Mouse (Mus musculus): ENCODE results near the gene Ccr7. TPM values are rescaled to one million over a fixed set of nuclear protein-coding genes. Genes with fewer than 3 reads are reported as not detected.

The Ccr7 gene
- polyA plus RNA-seq, 1 experiment from 2014 or later = 0.32 TPM

DNA sequence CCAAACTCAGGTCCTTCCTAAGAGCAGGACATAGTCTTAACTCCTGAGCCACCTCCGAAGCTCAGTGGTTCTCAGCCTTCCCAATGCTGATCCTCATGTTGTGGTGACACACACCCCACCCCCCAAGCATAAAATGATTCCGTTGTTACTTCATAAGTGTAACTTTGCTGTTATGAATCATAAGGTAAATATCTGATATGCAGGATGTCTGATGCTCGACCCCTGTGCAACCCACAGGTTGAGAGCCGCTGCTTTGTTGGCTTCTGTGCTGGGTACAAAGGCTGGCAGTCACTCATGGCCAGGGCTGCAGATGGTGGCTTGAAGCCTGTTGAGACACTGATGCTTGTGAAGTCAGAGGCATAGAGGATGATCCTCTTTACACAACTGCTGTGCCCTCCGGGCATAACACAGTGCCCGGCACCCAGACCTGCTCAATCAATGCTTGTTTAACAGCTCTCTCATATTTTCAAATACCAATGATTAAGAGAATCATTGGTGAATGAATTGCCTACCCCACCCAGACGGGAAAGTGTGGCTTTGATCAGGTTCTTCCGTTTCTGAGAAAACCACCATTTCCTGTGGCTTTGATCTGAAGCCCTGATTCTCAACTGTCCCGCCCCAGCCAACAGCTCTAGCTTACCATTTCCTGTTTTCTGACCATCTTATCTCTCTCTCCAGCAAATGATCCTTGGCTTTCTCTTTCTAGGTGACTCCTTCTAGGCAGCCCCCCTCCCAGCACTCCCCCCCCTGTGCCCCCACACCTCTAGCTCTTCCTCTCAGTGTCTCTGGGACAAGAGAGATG is 50.1 kb downstream of the Ccr7 start:
- H3K4me1 ChIP-seq (ENCODE audit: control insufficient read depth, low read depth, low read length) = peaks cover 9% of the 10 kb centered on the region
- H3K36me3 ChIP-seq (ENCODE audit: control insufficient read depth, insufficient read depth) = no peaks in the 10 kb centered on the region
- WGBS (ENCODE audit: insufficient replicate concordance) = 25% methylated on average over 9 of the region's 9 CpGs
- no peak overlapping the region for H3K9ac ChIP-seq (ENCODE audit: low read depth, low read length)
- H3K9me3 ChIP-seq (replicated peaks; ENCODE audit: control insufficient read depth, low read length) = no peaks in the 10 kb centered on the region
- no peak for ATAC-seq (ENCODE audit: low read depth)
- H3K27ac ChIP-seq (ENCODE audit: low read length) = no peak overlapping the region
- H3K4me2 ChIP-seq (ENCODE audit: low read depth, low read length) = no peak overlapping the region
- no peak overlapping the region for H3K4me3 ChIP-seq (ENCODE audit: low read depth, low read length)
- no peaks in the 10 kb centered on the region for H3K27me3 ChIP-seq (ENCODE audit: control insufficient read depth, insufficient read depth, low read depth, low read length)

DNA sequence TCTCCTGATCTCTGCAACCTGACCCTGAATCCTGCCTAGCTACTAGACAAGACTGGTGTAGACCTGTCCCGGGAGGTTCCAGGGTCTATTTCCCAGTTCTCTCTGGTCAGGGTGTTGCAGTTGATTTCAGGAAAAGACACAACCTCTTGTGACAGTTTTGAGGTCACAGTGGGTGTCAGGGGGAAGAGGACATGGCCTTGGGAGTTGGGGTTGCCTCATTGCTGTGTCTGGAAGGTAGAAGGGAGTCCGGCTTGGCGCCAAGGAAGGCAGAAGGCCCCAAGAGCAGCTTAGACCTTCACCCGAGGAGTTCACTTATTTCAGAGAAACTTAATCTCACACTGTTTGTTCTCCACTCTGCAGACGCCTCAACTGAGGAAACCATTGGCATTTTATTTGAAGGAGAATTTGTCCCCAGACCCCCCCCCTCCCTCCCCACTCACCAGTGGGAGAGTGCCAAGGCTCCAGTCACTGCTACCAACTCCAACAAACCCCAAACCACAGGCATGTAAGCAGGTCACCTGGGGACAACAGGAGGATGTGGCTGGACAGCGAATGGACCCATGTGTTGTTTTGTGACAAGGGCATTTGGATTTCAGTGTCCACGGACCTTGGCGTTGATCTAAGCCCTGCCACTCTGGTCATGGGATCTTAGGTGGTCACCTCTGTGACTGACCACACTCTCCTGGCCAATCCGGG is 52.2 kb downstream of the Ccr7 start:
- H3K4me1 ChIP-seq (ENCODE audit: control insufficient read depth, low read depth, low read length) = peaks cover 9% of the 10 kb centered on the region
- no peak overlapping the region for H3K27ac ChIP-seq (ENCODE audit: low read length)
- no peak overlapping the region for H3K9ac ChIP-seq (ENCODE audit: low read depth, low read length)
- H3K27me3 ChIP-seq (ENCODE audit: control insufficient read depth, insufficient read depth, low read depth, low read length) = no peaks in the 10 kb centered on the region
- H3K9me3 ChIP-seq (replicated peaks; ENCODE audit: control insufficient read depth, low read length) = no peaks in the 10 kb centered on the region
- H3K4me3 ChIP-seq (ENCODE audit: low read depth, low read length) = no peak overlapping the region
- WGBS (ENCODE audit: insufficient replicate concordance) = 41% methylated on average over 9 of the region's 9 CpGs
- H3K36me3 ChIP-seq (ENCODE audit: control insufficient read depth, insufficient read depth) = no peaks in the 10 kb centered on the region
- ATAC-seq (ENCODE audit: low read depth) = no peak
- H3K4me2 ChIP-seq (ENCODE audit: low read depth, low read length) = no peak overlapping the region

DNA sequence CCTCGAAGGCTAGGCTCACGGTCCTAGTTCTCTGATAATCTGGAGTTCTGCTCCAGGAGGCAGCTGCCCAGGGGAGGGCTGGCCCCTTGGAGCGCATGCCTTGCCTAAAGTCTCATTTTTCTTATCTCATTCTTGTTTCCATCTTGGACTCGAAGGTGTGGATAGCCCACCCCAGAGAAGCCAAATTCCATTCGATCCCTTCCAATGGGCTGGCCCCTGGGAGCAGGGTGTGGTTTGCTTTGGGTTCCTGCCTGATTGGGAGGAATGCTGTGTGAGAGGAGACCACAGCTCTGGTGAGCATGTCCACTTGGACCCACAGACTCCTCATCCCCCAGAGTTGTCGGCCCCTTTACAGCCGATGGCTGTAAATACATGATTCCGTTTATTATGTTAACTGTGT is 53.2 kb downstream of the Ccr7 start:
- no peak overlapping the region for H3K4me2 ChIP-seq (ENCODE audit: low read depth, low read length)
- H3K27ac ChIP-seq (ENCODE audit: low read length) = no peak overlapping the region
- H3K4me3 ChIP-seq (ENCODE audit: low read depth, low read length) = no peak overlapping the region
- no peak overlapping the region for H3K9ac ChIP-seq (ENCODE audit: low read depth, low read length)
- no peaks in the 10 kb centered on the region for H3K36me3 ChIP-seq (ENCODE audit: control insufficient read depth, insufficient read depth)
- WGBS (ENCODE audit: insufficient replicate concordance) = 60% methylated on average over 8 of the region's 8 CpGs
- ATAC-seq (ENCODE audit: low read depth) = no peak
- H3K9me3 ChIP-seq (replicated peaks; ENCODE audit: control insufficient read depth, low read length) = no peaks in the 10 kb centered on the region
- H3K27me3 ChIP-seq (ENCODE audit: control insufficient read depth, insufficient read depth, low read depth, low read length) = no peaks in the 10 kb centered on the region
- peaks cover 9% of the 10 kb centered on the region for H3K4me1 ChIP-seq (ENCODE audit: control insufficient read depth, low read depth, low read length)

DNA sequence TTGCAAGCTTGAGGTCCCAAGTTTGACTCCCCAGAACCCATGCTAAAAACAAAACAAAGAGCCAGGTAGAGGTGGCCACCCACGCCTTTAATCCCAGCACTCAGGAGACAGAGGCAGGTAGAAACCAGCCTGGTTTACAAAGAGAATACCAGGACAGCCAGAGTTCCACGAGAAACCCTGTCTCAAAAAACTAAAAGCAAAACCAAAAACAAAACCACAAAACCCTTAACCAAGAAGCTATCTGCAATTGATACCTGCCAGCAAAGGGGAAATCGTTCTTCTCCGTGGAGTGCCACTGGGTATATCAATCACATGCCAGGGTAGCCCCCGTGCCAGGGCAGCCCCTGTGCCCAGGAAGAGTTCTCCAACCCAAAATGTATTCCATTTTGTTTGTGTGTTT is 54.7 kb downstream of the Ccr7 start:
- H3K27ac ChIP-seq (ENCODE audit: low read length) = no peak overlapping the region
- no peak overlapping the region for H3K4me2 ChIP-seq (ENCODE audit: low read depth, low read length)
- no peak overlapping the region for H3K9ac ChIP-seq (ENCODE audit: low read depth, low read length)
- no peak overlapping the region for H3K4me3 ChIP-seq (ENCODE audit: low read depth, low read length)
- no peaks in the 10 kb centered on the region for H3K36me3 ChIP-seq (ENCODE audit: control insufficient read depth, insufficient read depth)
- H3K27me3 ChIP-seq (ENCODE audit: control insufficient read depth, insufficient read depth, low read depth, low read length) = no peaks in the 10 kb centered on the region
- H3K4me1 ChIP-seq (ENCODE audit: control insufficient read depth, low read depth, low read length) = no peaks in the 10 kb centered on the region
- no peaks in the 10 kb centered on the region for H3K9me3 ChIP-seq (replicated peaks; ENCODE audit: control insufficient read depth, low read length)
- no peak for ATAC-seq (ENCODE audit: low read depth)
- 24% methylated on average over 5 of the region's 5 CpGs for WGBS (ENCODE audit: insufficient replicate concordance)

DNA sequence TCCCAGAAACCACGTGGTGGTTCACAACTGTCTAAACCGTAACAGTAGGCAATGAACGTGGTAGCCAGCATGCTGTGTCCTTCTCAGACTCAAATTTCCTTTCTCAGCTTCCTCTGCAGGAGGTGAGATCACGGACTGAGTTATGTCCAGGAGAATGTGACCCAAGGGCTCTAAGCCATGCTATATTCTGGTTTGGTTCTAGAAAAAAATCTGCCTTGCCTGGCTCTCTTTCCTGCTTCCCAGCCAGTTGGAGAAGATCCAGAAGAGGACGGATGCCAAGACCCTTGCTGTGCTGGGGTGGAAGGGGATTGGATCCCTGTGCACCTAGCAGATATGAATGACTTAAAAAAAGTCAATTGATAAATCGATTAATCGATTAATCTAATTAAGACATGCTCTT is 55.4 kb downstream of the Ccr7 start:
- ATAC-seq (ENCODE audit: low read depth) = no peak
- H3K36me3 ChIP-seq (ENCODE audit: control insufficient read depth, insufficient read depth) = no peaks in the 10 kb centered on the region
- H3K4me3 ChIP-seq (ENCODE audit: low read depth, low read length) = no peak overlapping the region
- no peak overlapping the region for H3K4me2 ChIP-seq (ENCODE audit: low read depth, low read length)
- H3K27ac ChIP-seq (ENCODE audit: low read length) = no peak overlapping the region
- H3K9me3 ChIP-seq (replicated peaks; ENCODE audit: control insufficient read depth, low read length) = no peaks in the 10 kb centered on the region
- WGBS (ENCODE audit: insufficient replicate concordance) = 58% methylated on average over 7 of the region's 7 CpGs
- H3K27me3 ChIP-seq (ENCODE audit: control insufficient read depth, insufficient read depth, low read depth, low read length) = no peaks in the 10 kb centered on the region
- no peaks in the 10 kb centered on the region for H3K4me1 ChIP-seq (ENCODE audit: control insufficient read depth, low read depth, low read length)
- H3K9ac ChIP-seq (ENCODE audit: low read depth, low read length) = no peak overlapping the region

DNA sequence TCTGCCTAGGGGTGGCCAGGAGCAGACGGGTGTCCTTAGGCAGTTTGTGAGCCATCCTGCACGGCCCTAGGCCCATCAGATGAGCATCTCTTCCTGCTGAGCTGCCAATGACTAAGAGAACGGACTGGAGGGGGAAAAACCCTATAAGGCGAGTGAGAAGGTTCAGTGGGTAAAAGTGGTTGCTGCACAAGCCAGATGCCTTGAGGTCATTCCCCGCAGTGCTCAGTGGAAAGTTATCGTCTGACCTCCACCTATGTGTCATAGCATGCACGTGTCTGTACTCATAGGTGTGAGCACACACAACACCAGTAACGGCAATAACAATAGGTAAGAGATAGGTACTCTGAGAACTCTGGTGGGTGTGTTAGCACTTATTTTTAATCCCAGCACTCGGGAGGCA is 56.0 kb downstream of the Ccr7 start:
- Histone ChIP-seq H3K9me3 (replicated peaks; ENCODE audit: control insufficient read depth, low read length) (no peaks in the 10 kb centered on the region), H3K27ac (ENCODE audit: low read length) (no peak overlapping the region), H3K4me2 (ENCODE audit: low read depth, low read length) (no peak overlapping the region), H3K36me3 (ENCODE audit: control insufficient read depth, insufficient read depth) (no peaks in the 10 kb centered on the region), H3K4me3 (ENCODE audit: low read depth, low read length) (no peak overlapping the region), H3K9ac (ENCODE audit: low read depth, low read length) (no peak overlapping the region), H3K4me1 (ENCODE audit: control insufficient read depth, low read depth, low read length) (no peaks in the 10 kb centered on the region), H3K27me3 (ENCODE audit: control insufficient read depth, insufficient read depth, low read depth, low read length) (no peaks in the 10 kb centered on the region)
- WGBS (ENCODE audit: insufficient replicate concordance) = 66% methylated on average over 9 of the region's 9 CpGs
- no peak for ATAC-seq (ENCODE audit: low read depth)

DNA sequence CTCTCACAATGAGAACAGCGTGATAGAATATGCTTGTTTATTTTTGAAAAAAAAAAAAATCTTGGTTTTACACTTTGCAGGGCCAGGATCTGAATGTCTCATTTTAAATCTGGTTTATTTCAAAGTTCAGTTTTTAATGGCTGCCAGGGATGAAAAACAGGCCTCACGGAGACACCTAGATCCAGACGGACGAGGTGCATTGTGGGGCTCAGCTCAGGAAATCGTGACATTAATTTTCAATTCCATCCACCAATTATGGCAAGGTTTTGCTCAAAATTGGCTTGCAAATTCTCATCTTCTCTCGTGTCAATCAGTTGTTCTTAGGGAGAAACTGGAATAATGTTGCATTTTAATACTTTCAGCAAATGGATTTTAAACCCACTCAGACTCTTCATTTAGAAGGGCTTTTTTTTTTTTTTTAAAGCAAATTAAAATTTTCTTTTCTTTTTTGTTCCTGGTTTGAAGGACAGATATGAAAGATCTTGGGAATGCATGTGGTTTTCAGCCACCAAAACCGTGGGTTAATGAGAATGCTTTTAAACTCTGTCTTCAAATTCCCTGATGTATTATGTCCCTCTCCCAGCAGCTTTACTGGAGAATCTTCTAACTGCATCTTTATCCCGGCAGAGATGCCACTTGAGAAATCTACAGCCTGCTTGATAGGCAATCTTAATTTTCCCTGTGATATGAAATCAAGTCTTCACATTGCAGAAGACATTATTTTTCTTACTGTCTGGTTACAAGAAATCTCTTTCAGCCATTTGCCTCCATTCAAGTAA is 57.7 kb downstream of the Ccr7 start:
- Histone ChIP-seq H3K27ac (ENCODE audit: low read length) (no peak overlapping the region), H3K36me3 (ENCODE audit: control insufficient read depth, insufficient read depth) (no peaks in the 10 kb centered on the region), H3K4me3 (ENCODE audit: low read depth, low read length) (no peak overlapping the region), H3K9me3 (replicated peaks; ENCODE audit: control insufficient read depth, low read length) (no peaks in the 10 kb centered on the region), H3K9ac (ENCODE audit: low read depth, low read length) (no peak overlapping the region), H3K27me3 (ENCODE audit: control insufficient read depth, insufficient read depth, low read depth, low read length) (no peaks in the 10 kb centered on the region), H3K4me2 (ENCODE audit: low read depth, low read length) (no peak overlapping the region), H3K4me1 (ENCODE audit: control insufficient read depth, low read depth, low read length) (no peaks in the 10 kb centered on the region)
- 62% methylated on average over 8 of the region's 8 CpGs for WGBS (ENCODE audit: insufficient replicate concordance)
- no peak for ATAC-seq (ENCODE audit: low read depth)

DNA sequence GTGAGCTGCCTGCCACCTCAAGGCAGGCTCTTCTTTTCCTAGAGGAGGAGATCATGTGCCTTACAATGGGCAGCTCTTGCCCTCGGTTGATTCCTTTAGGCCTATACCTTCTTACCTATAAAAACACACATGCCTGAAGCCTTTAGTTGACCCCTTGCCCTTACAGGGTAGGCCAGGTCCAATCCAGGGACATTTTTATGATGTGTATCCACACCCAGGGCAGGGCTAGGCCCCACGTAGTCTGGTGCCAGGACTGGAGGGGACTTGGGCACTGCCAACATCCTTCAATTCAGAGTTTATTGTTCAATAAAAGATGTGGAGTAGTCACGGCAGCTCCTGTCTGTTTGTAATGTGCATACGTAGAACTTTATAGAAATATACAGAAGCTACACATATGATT is 58.5 kb downstream of the Ccr7 start:
- H3K27ac ChIP-seq (ENCODE audit: low read length) = no peak overlapping the region
- no peak overlapping the region for H3K4me3 ChIP-seq (ENCODE audit: low read depth, low read length)
- H3K27me3 ChIP-seq (ENCODE audit: control insufficient read depth, insufficient read depth, low read depth, low read length) = no peaks in the 10 kb centered on the region
- no peaks in the 10 kb centered on the region for H3K36me3 ChIP-seq (ENCODE audit: control insufficient read depth, insufficient read depth)
- 74% methylated on average over 4 of the region's 4 CpGs for WGBS (ENCODE audit: insufficient replicate concordance)
- H3K4me2 ChIP-seq (ENCODE audit: low read depth, low read length) = no peak overlapping the region
- no peaks in the 10 kb centered on the region for H3K9me3 ChIP-seq (replicated peaks; ENCODE audit: control insufficient read depth, low read length)
- H3K4me1 ChIP-seq (ENCODE audit: control insufficient read depth, low read depth, low read length) = no peaks in the 10 kb centered on the region
- no peak overlapping the region for H3K9ac ChIP-seq (ENCODE audit: low read depth, low read length)
- no peak for ATAC-seq (ENCODE audit: low read depth)

DNA sequence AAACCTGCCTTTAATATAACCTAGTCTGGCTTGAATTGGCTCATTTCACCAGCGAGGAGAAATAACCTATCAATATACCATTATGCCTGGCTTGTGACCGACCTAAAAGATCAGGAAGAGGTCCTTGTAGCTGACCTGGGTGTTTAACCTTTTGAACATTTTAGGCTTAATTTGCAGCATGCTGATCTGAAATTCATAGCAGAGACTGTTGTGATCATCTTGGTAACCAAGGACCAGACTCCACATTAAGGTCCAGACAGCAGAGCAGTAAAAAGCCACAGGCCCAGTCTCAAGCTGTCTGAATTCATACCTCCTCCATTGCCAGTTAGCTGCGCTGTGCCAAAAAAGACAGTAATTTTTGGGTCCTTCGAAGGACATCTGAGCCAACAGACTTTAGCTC is 59.1 kb downstream of the Ccr7 start:
- H3K36me3 ChIP-seq (ENCODE audit: control insufficient read depth, insufficient read depth) = no peaks in the 10 kb centered on the region

More for the DNA sequence above, 59.1 kb downstream of the Ccr7 start:
- 71% methylated on average over 4 of the region's 4 CpGs for WGBS (ENCODE audit: insufficient replicate concordance)
- no peak overlapping the region for H3K9ac ChIP-seq (ENCODE audit: low read depth, low read length)
- no peak overlapping the region for H3K27ac ChIP-seq (ENCODE audit: low read length)
- H3K4me1 ChIP-seq (ENCODE audit: control insufficient read depth, low read depth, low read length) = no peaks in the 10 kb centered on the region
- no peak overlapping the region for H3K4me3 ChIP-seq (ENCODE audit: low read depth, low read length)
- no peak for ATAC-seq (ENCODE audit: low read depth)
- H3K4me2 ChIP-seq (ENCODE audit: low read depth, low read length) = no peak overlapping the region
- no peaks in the 10 kb centered on the region for H3K27me3 ChIP-seq (ENCODE audit: control insufficient read depth, insufficient read depth, low read depth, low read length)
- H3K9me3 ChIP-seq (replicated peaks; ENCODE audit: control insufficient read depth, low read length) = no peaks in the 10 kb centered on the region
